Mouse (Mus musculus): ENCODE measurements around the gene Skint6. TPM values are rescaled to one million over a fixed set of nuclear protein-coding genes. Genes with fewer than 3 reads are reported as not detected.
A peak's percentile ranks its signal among the peaks of the same experiment; 100 is the strongest.
"Not testable (repeated sequence)": the region's sequence is repeated elsewhere in the genome, so short reads cannot be mapped to it uniquely, and the experiment has no call there.

Skint6 gene
- not detected in 2 replicates for polyA plus RNA-seq (2016; fragmentation: Nextera tagmentation; extraction: Ambion mirVana)

GRCm38 (mm10) chr4:113286873-113287272 lies at the start of gene Skint6:
TSS of gene Skint6 (minus strand) at chr4:113286973.
- WGBS = 66% methylated on average over 2 of the region's 2 CpGs
- no peak within 1 kb of the TSS for H3K4me2 ChIP-seq (replicated peaks)
- no peak within 1 kb of the TSS for H3K27ac ChIP-seq (replicated peaks)

GRCm38 (mm10) chr4:113320911-113321310 lies 34.1 kb upstream of the Skint6 start:
- no peak for ATAC-seq (ENCODE audit: low FRiP score, low read depth)
- Histone ChIP-seq H3K9me3 (peaks cover 52% of the 10 kb centered on the region), H3K4me2 (replicated peaks) (no peak overlapping the region)

More at GRCm38 (mm10) chr4:113286873-113287272, at the start of gene Skint6:
- no peaks in the 10 kb centered on the region for H3K4me1 ChIP-seq
- peaks cover 10% of the 10 kb centered on the region; the same call in 1 of the 2 replicates for H3K9me3 ChIP-seq
- no peaks in the 10 kb centered on the region for H3K36me3 ChIP-seq
- H3K4me3 ChIP-seq = no peak within 1 kb of the TSS
- H3K27me3 ChIP-seq = no peaks in the 10 kb centered on the region
- no peak within 1 kb of the TSS for H3K9ac ChIP-seq (replicated peaks)
- ATAC-seq (ENCODE audit: low FRiP score, low read depth) = no peak

GRCm38 (mm10) chr4:113301773-113302473 lies 15.2 kb upstream of the Skint6 start:
- Histone ChIP-seq H3K36me3 (no peaks in the 10 kb centered on the region), H3K27me3 (no peaks in the 10 kb centered on the region), H3K4me3 (no peak overlapping the region), H3K4me1 (no peaks in the 10 kb centered on the region), H3K4me2 (replicated peaks) (no peak overlapping the region), H3K27ac (replicated peaks) (no peak overlapping the region), H3K9ac (replicated peaks) (no peak overlapping the region), H3K9me3 (peaks cover 23% of the 10 kb centered on the region; the same call in 1 of the 2 replicates)
- ATAC-seq (ENCODE audit: low FRiP score, low read depth) = no peak
- WGBS = 82% methylated on average over 3 of the region's 3 CpGs

More at GRCm38 (mm10) chr4:113320911-113321310, 34.1 kb upstream of the Skint6 start:
- Histone ChIP-seq H3K4me1 (no peaks in the 10 kb centered on the region), H3K36me3 (no peaks in the 10 kb centered on the region), H3K4me3 (no peak overlapping the region), H3K9ac (replicated peaks) (no peak overlapping the region), H3K27ac (replicated peaks) (no peak overlapping the region), H3K27me3 (no peaks in the 10 kb centered on the region)
- WGBS = 93% methylated on average over 1 of the region's 1 CpGs

GRCm38 (mm10) chr4:113263363-113264060 lies 23.3 kb downstream of the Skint6 start:
- H3K36me3 ChIP-seq = no peaks in the 10 kb centered on the region
- H3K27me3 ChIP-seq = no peaks in the 10 kb centered on the region
- H3K4me2 ChIP-seq (replicated peaks) = no peak overlapping the region
- H3K9ac ChIP-seq (replicated peaks) = no peak overlapping the region
- no peak for ATAC-seq (ENCODE audit: low FRiP score, low read depth)
- H3K27ac ChIP-seq (replicated peaks) = no peak overlapping the region
- no peaks in the 10 kb centered on the region for H3K4me1 ChIP-seq
- no peak overlapping the region for H3K4me3 ChIP-seq
- H3K9me3 ChIP-seq = peaks cover 25% of the 10 kb centered on the region; the same call in 1 of the 2 replicates
- 100% methylated on average over 1 of the region's 1 CpGs for WGBS

GRCm38 (mm10) chr4:113245808-113246207 lies 41.0 kb downstream of the Skint6 start:
- no peak overlapping the region for H3K4me2 ChIP-seq (replicated peaks)
- no peak overlapping the region for H3K27ac ChIP-seq (replicated peaks)
- H3K9me3 ChIP-seq = peaks cover 23% of the 10 kb centered on the region
- H3K4me3 ChIP-seq = no peak overlapping the region
- H3K4me1 ChIP-seq = no peaks in the 10 kb centered on the region
- ATAC-seq (ENCODE audit: low FRiP score, low read depth) = no peak
- no peaks in the 10 kb centered on the region for H3K27me3 ChIP-seq
- no peak overlapping the region for H3K9ac ChIP-seq (replicated peaks)
- no peaks in the 10 kb centered on the region for H3K36me3 ChIP-seq

GRCm38 (mm10) chr4:113067621-113068020 lies 219.2 kb downstream of the Skint6 start:
- no peak for ATAC-seq (ENCODE audit: low FRiP score, low read depth)
- no peak overlapping the region for H3K4me2 ChIP-seq (replicated peaks)
- peaks cover 10% of the 10 kb centered on the region for H3K9me3 ChIP-seq
- no peaks in the 10 kb centered on the region for H3K36me3 ChIP-seq
- WGBS = 62% methylated on average over 3 of the region's 3 CpGs
- no peak overlapping the region for H3K9ac ChIP-seq (replicated peaks)
- H3K27me3 ChIP-seq = no peaks in the 10 kb centered on the region
- H3K4me3 ChIP-seq = no peak overlapping the region
- no peak overlapping the region for H3K27ac ChIP-seq (replicated peaks)
- H3K4me1 ChIP-seq = no peaks in the 10 kb centered on the region

GRCm38 (mm10) chr4:112979160-112979559 lies 307.6 kb downstream of the Skint6 start:
- not testable (repeated sequence) for H3K4me2 ChIP-seq (replicated peaks); H3K36me3 ChIP-seq; H3K4me1 ChIP-seq; H3K4me3 ChIP-seq; H3K9ac ChIP-seq (replicated peaks); H3K27me3 ChIP-seq; H3K27ac ChIP-seq (replicated peaks)
- 38% methylated on average over 22 of the region's 22 CpGs for WGBS
- peak; percentile 44; the same call in 1 of the 2 replicates for ATAC-seq (ENCODE audit: low FRiP score, low read depth)
- H3K9me3 ChIP-seq = peaks cover 26% of the 10 kb centered on the region

GRCm38 (mm10) chr4:112790646-112791045 lies 496.1 kb downstream of the Skint6 start:
- no peak for ATAC-seq (ENCODE audit: low FRiP score, low read depth)
- Histone ChIP-seq H3K9ac (replicated peaks) (no peak overlapping the region), H3K27me3 (no peaks in the 10 kb centered on the region), H3K36me3 (no peaks in the 10 kb centered on the region), H3K4me3 (no peak overlapping the region), H3K4me1 (no peaks in the 10 kb centered on the region), H3K9me3 (peaks cover 43% of the 10 kb centered on the region), H3K4me2 (replicated peaks) (no peak overlapping the region), H3K27ac (replicated peaks) (no peak overlapping the region)
- 3% methylated on average over 1 of the region's 1 CpGs for WGBS

- 81% methylated on average over 1 of the region's 1 CpGs for WGBS
- no peak within 1 kb of the TSS for H3K4me2 ChIP-seq (replicated peaks)
Measured at GRCm38 (mm10) chr4:112774766-112775165, 512.0 kb downstream of the Skint6 start, which contains the start of gene Skint10. TSS of gene Skint10 (minus strand) at chr4:112774866.

More at GRCm38 (mm10) chr4:112774766-112775165, 512.0 kb downstream of the Skint6 start, which contains the start of gene Skint10:
- H3K4me3 ChIP-seq = no peak within 1 kb of the TSS
- ATAC-seq (ENCODE audit: low FRiP score, low read depth) = no peak
- no peak within 1 kb of the TSS for H3K27ac ChIP-seq (replicated peaks)
- H3K9me3 ChIP-seq = 0 out of 2 replicates have a peak, but pooled peaks cover 10% of the 10 kb centered on the region
- H3K27me3 ChIP-seq = no peaks in the 10 kb centered on the region
- no peaks in the 10 kb centered on the region for H3K36me3 ChIP-seq
- H3K9ac ChIP-seq (replicated peaks) = no peak within 1 kb of the TSS
- H3K4me1 ChIP-seq = no peaks in the 10 kb centered on the region
